Mouse (Mus musculus) forebrain, embryonic 15.5 days (tissue): ENCODE data around the gene Zfyve16. TPM values are rescaled to one million over a fixed set of nuclear protein-coding genes. Genes with fewer than 3 reads are reported as not detected.

Source experiments
- ATAC-seq: fragments of 200-750 bp; cut with Nextera tagmentation; replicated peaks from 2 replicates; pipeline ENCODE4 v1.8.0; 2017; ENCODE audit warnings: mild to moderate bottlenecking, moderate TSS enrichment, moderate library complexity
- H3K27ac ChIP-seq: fragments of 300-500 bp; sonication (generic); replicated peaks from 2 replicates; pipeline ENCODE4 v1.5.1; 2015; ENCODE audit warnings: mild to moderate bottlenecking, inconsistent platforms
- H3K27me3 ChIP-seq: fragments of 300-500 bp; sonication (generic); 2 replicates; pipeline ENCODE4 v1.6.1; 2015; ENCODE audit warnings: inconsistent platforms
- H3K36me3 ChIP-seq: fragments of 300-500 bp; sonication (generic); 2 replicates; pipeline ENCODE4 v1.6.1; 2015; ENCODE audit warnings: mild to moderate bottlenecking, inconsistent platforms
- H3K4me1 ChIP-seq: fragments of 300-500 bp; sonication (generic); 2 replicates; pipeline ENCODE4 v1.6.1; 2015; ENCODE audit warnings: inconsistent platforms
- H3K4me2 ChIP-seq: fragments of 300-500 bp; sonication (generic); replicated peaks from 2 replicates; pipeline ENCODE4 v1.6.1; 2015; ENCODE audit warnings: mild to moderate bottlenecking, inconsistent platforms
- H3K4me3 ChIP-seq: fragments of 300-500 bp; sonication (generic); 2 replicates; pipeline ENCODE4 v1.5.1; 2015; ENCODE audit warnings: mild to moderate bottlenecking, inconsistent platforms
- H3K9ac ChIP-seq: fragments of 300-500 bp; sonication (generic); replicated peaks from 2 replicates; pipeline ENCODE4 v1.6.1; 2015; ENCODE audit warnings: mild to moderate bottlenecking, inconsistent platforms
- H3K9me3 ChIP-seq: fragments of 300-500 bp; sonication (generic); 2 replicates; pipeline ENCODE4 v1.6.1; 2016; ENCODE audit warnings: inconsistent platforms
- WGBS: fragments of 180-500 bp; shearing (Covaris S2); methylation state at CpG from one replicate; pipeline ENCODE4 v1.1.7; 2015; ENCODE audit warnings: mixed read lengths; 5-methylcytosine and 5-hydroxymethylcytosine counted together
- polyA plus RNA-seq: library from polyadenylated mRNA; unstranded; fragments of >200 nt; fragmentation: Nextera tagmentation; extraction: Ambion mirVana; gene quantifications from 2 replicates; pipeline ENCODE4 v1.2.1, GENCODE M21; 2015

The Zfyve16 gene
- polyA plus RNA-seq, 1 experiment from 2014 or later, result 11.5 TPM

DNA sequence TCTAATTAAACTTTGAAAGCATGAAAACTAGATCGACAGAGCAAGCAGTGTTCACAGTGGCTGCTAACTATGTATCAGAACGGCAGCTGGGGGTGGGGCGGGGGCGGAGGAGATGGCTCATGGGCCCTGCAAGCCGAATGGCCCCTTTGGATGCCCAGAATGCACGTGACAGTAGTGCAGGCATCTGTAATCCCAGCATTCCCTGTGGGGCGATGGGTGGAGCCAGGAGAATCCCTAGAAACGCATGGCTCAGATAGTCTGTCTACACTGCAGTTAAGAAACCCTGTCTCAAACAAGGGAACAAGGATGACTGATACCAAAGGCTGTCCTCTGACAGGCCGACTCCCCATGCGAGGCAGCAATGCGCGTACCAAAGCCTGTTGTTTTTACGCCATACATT is 90.4 kb downstream of the Zfyve16 start:
- H3K27me3 ChIP-seq, result no peaks in the 10 kb centered on the region
- H3K9me3 ChIP-seq, result no peaks in the 10 kb centered on the region
- H3K9ac ChIP-seq, result no peak overlapping the region
- no peaks in the 10 kb centered on the region for H3K4me1 ChIP-seq
- H3K4me3 ChIP-seq, result no peak overlapping the region
- H3K36me3 ChIP-seq, result no peaks in the 10 kb centered on the region
- no peak overlapping the region for H3K27ac ChIP-seq
- WGBS, result 74% methylated on average over 13 of the region's 13 CpGs
- no peak for ATAC-seq
- H3K4me2 ChIP-seq, result no peak overlapping the region

DNA sequence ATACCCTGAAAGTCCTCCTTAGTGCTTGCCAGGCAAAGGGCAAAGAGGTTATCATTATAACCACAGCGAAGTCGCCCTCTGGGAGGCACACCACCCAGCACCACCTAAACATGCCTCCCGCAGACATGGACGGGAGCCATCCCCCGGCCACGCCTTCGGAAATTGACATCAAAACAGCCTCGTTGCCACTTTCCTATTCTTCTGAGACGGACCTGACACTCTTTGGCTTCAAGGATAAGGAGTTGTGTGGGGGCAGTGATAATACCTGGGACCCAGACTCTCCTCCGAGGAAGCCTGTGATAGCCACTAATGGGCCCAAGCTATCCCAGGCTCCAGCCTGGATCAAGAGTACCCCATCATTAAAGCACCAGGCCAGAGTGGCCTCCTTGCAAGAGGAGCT is 92.0 kb downstream of the Zfyve16 start:
- H3K4me3 ChIP-seq, result no peak overlapping the region
- no peak overlapping the region for H3K27ac ChIP-seq
- H3K9ac ChIP-seq, result no peak overlapping the region
- H3K27me3 ChIP-seq, result no peaks in the 10 kb centered on the region
- 95% methylated on average over 10 of the region's 10 CpGs for WGBS
- no peaks in the 10 kb centered on the region for H3K9me3 ChIP-seq
- H3K36me3 ChIP-seq, result no peaks in the 10 kb centered on the region
- no peaks in the 10 kb centered on the region for H3K4me1 ChIP-seq
- H3K4me2 ChIP-seq, result no peak overlapping the region
- ATAC-seq, result no peak

Other genes starting within 250 kb of the Zfyve16 start
- 1.2 and 1.3 TPM in 2 replicates for gene Gm20379, start 224.9 kb downstream of the Zfyve16 start, polyA plus RNA-seq
- gene Dhfr, start 176.1 kb downstream of the Zfyve16 start, polyA plus RNA-seq, result 8.9 and 10.0 TPM in 2 replicates
- gene Msh3, start 175.9 kb downstream of the Zfyve16 start, polyA plus RNA-seq, result 28.4 and 28.5 TPM in 2 replicates
- 0.46 and 0.61 TPM in 2 replicates for gene Ankrd34b, start 105.0 kb downstream of the Zfyve16 start, polyA plus RNA-seq
- gene Fam151b, start 46.9 kb downstream of the Zfyve16 start, polyA plus RNA-seq, result 0.32 and 0.48 TPM in 2 replicates
- gene Spz1, start 45.3 kb upstream of the Zfyve16 start, polyA plus RNA-seq, result not detected in 2 replicates
- gene Serinc5, start 80.2 kb upstream of the Zfyve16 start, polyA plus RNA-seq, result 22.5 and 23.1 TPM in 2 replicates